ENCODE assay signal across 8 mouse cellular contexts in the genomic region with DNA sequence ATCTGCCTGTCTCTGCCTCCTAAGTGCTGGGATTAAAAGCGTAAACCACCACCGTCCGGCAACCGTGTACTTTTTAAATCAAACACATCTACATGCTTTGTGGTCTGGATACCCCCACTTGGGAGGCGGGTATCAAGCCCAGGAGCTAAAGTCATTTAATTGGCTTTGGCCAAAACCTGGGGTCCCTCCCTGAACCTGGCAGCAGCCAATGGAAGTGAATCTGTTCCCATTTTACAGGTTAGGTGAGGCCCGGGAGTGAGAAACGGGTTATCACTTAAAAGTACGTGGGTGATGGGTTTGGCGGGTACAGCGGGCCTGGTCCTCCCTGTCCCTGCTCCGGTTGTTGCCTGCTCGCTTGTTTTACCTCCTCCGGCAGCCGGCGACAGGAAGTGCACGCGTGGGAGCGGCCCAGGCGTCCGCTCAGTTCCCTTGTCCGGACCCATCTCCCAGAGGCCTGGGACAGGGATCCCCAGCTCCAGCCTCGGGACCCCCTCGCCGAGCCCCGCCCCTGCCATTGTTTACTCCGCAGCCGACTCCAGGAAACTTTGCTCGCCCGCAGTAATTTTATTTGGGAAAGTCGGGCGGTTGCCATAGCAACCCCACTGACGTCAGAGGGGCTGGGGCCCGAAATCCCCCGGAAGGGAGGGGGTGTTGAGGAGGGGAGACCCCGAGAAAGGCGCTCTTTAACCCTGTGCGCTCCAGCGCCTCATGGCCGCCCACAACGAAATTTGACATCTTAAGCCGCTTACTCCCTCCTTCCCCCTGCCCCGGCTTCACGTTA. TPM values are rescaled to one million over a fixed set of nuclear protein-coding genes. Genes with fewer than 3 reads are reported as not detected.
DNase-seq lines count a peak whose midpoint lies in the region; ATAC-seq lines count a peak whose summit lies in the region.

No protein-coding gene starts in this region.

- H3K36me3 ChIP-seq in forebrain, embryonic 16.5 days (ENCODE audit: control insufficient read depth, insufficient read depth) = no peaks in the 10 kb centered on the region
- no peaks in the 10 kb centered on the region for H3K36me3 ChIP-seq in lung, embryonic 16.5 days (ENCODE audit: control insufficient read depth, insufficient read depth, low read length)

- intact Hi-C loops in heart, postnatal 25 days (cut with DNase I) = no loop called here

- ATAC-seq in forebrain, embryonic 16.5 days = peak; percentile 35
- peak; percentile 54 for ATAC-seq in lung, embryonic 16.5 days (ENCODE audit: low read depth)
- ATAC-seq in neutrophil, adult 5-6 weeks (ENCODE audit: extremely low read depth, insufficient number of reproducible peaks, low FRiP score, poor library complexity, severe bottlenecking) = peak; percentile 7; the same call in 1 of the 2 replicates

- no peaks in the 10 kb centered on the region for H3K27me3 ChIP-seq in forebrain, embryonic 16.5 days (replicated peaks; ENCODE audit: control insufficient read depth, insufficient read depth, low read length)
- no peaks in the 10 kb centered on the region for H3K27me3 ChIP-seq in lung, embryonic 16.5 days (ENCODE audit: control insufficient read depth, insufficient read depth, low read depth, low read length)

- peak overlapping the region; percentile 76 for H3K4me2 ChIP-seq in forebrain, embryonic 16.5 days (ENCODE audit: low read length)
- peak overlapping the region; percentile 65 for H3K4me2 ChIP-seq in lung, embryonic 16.5 days (ENCODE audit: low read depth, low read length)

- H3K4me3 ChIP-seq in forebrain, embryonic 16.5 days (replicated peaks; ENCODE audit: low read length) = peak overlapping the region; percentile 61
- H3K4me3 ChIP-seq in lung, embryonic 16.5 days (ENCODE audit: low read length) = peak overlapping the region; percentile 58

- no peaks in the 10 kb centered on the region for H3K9me3 ChIP-seq in forebrain, embryonic 16.5 days (ENCODE audit: control insufficient read depth, low read length)
- H3K9me3 ChIP-seq in lung, embryonic 16.5 days (ENCODE audit: control insufficient read depth, low read length) = no peaks in the 10 kb centered on the region

- WGBS in forebrain, embryonic 16.5 days = 2% methylated on average over 43 of the region's 43 CpGs
- under 1% methylated on average over 40 of the region's 43 CpGs for WGBS in lung, embryonic 16.5 days

- H3K27ac ChIP-seq in forebrain, embryonic 16.5 days (ENCODE audit: low read length) = peak overlapping the region; percentile 75
- peak overlapping the region; percentile 99 for H3K27ac ChIP-seq in lung, embryonic 16.5 days (ENCODE audit: low read length)

- peak; percentile 94 for DNase-seq in CD4-positive, CD25-positive, alpha-beta regulatory T cell, adult 2 months (ENCODE audit: low read depth, low spot score)
- DNase-seq in adrenal gland, postnatal 10 days = peak; percentile 88
- peak; percentile 95 for DNase-seq in heart, postnatal 25 days (ENCODE audit: low spot score)
- peak; percentile 93 to 95 for DNase-seq in kidney, postnatal 4 days
- DNase-seq in thymus, postnatal 10 days (ENCODE audit: low spot score in 2 of 2) = peak; percentile 79 to 80

- H3K4me1 ChIP-seq in forebrain, embryonic 16.5 days (replicated peaks; ENCODE audit: control insufficient read depth, insufficient read depth, low read length) = peaks cover 39% of the 10 kb centered on the region
- peaks cover 44% of the 10 kb centered on the region for H3K4me1 ChIP-seq in lung, embryonic 16.5 days (replicated peaks; ENCODE audit: control insufficient read depth, insufficient read depth, low read length)

- H3K9ac ChIP-seq in forebrain, embryonic 16.5 days (replicated peaks; ENCODE audit: low read depth, low read length) = peak overlapping the region; percentile 54
- peak overlapping the region; percentile 76 for H3K9ac ChIP-seq in lung, embryonic 16.5 days (ENCODE audit: low read length)

RNA-seq across cellular contexts. Expression of gene Nanos3, which starts 12.3 kb away (rescaled TPM):
- total RNA-seq in adrenal gland, postnatal 10 days (2021) = 1 to 10 TPM in 1 of 2 experiments, under 1 TPM in 1; 0.96 to 2.3 TPM
- polyA plus RNA-seq in forebrain, embryonic 16.5 days (2015; fragmentation: Nextera tagmentation; extraction: Ambion mirVana) = 3.2 and 4.7 TPM in 2 replicates
- total RNA-seq in heart, postnatal 25 days (2021) = 1 to 10 TPM in 1 of 2 experiments, under 1 TPM in 1; 0.73 to 1.4 TPM
- 1.2 and 3.5 TPM in 2 replicates for polyA plus RNA-seq in lung, embryonic 16.5 days (2015; fragmentation: Nextera tagmentation; extraction: Ambion mirVana)
- not detected in 2 replicates for total RNA-seq in neutrophil, adult 5-6 weeks (2017)

RNA-seq across cellular contexts. Expression of gene Zswim4, which starts 39.5 kb away (rescaled TPM):
- 10 to 100 TPM; 22.7 to 26.3 TPM for total RNA-seq in adrenal gland, postnatal 10 days (2021)
- 40.1 and 41.8 TPM in 2 replicates for polyA plus RNA-seq in forebrain, embryonic 16.5 days (2015; fragmentation: Nextera tagmentation; extraction: Ambion mirVana)
- total RNA-seq in heart, postnatal 25 days (2021) = 1 to 10 TPM; 8.2 to 8.8 TPM
- 14.4 and 14.6 TPM in 2 replicates for polyA plus RNA-seq in lung, embryonic 16.5 days (2015; fragmentation: Nextera tagmentation; extraction: Ambion mirVana)
- total RNA-seq in neutrophil, adult 5-6 weeks (2017) = 23.6 and 28.4 TPM in 2 replicates

RNA-seq across cellular contexts. Expression of gene 4930432K21Rik, which starts 49.5 kb away (rescaled TPM):
- total RNA-seq in adrenal gland, postnatal 10 days (2021) = under 1 TPM; 0.36 to 0.79 TPM
- polyA plus RNA-seq in forebrain, embryonic 16.5 days (2015; fragmentation: Nextera tagmentation; extraction: Ambion mirVana) = 2.6 and 3.5 TPM in 2 replicates
- under 1 TPM; 0.10 to 0.28 TPM for total RNA-seq in heart, postnatal 25 days (2021)
- polyA plus RNA-seq in lung, embryonic 16.5 days (2015; fragmentation: Nextera tagmentation; extraction: Ambion mirVana) = 1.5 and 2.0 TPM in 2 replicates
- total RNA-seq in neutrophil, adult 5-6 weeks (2017) = 0.93 and 2.7 TPM in 2 replicates

RNA-seq across cellular contexts. Expression of gene Cc2d1a, which starts 49.6 kb away (rescaled TPM):
- total RNA-seq in adrenal gland, postnatal 10 days (2021) = 10 to 100 TPM; 18.6 to 27.0 TPM
- 35.4 and 43.8 TPM in 2 replicates for polyA plus RNA-seq in forebrain, embryonic 16.5 days (2015; fragmentation: Nextera tagmentation; extraction: Ambion mirVana)
- 10 to 100 TPM; 10.3 to 11.8 TPM for total RNA-seq in heart, postnatal 25 days (2021)
- 24.2 and 25.9 TPM in 2 replicates for polyA plus RNA-seq in lung, embryonic 16.5 days (2015; fragmentation: Nextera tagmentation; extraction: Ambion mirVana)
- 15.7 and 17.7 TPM in 2 replicates for total RNA-seq in neutrophil, adult 5-6 weeks (2017)

RNA-seq across cellular contexts. Expression of gene D8Ertd738e, which starts 52.2 kb away (rescaled TPM):
- total RNA-seq in adrenal gland, postnatal 10 days (2021) = 100 to 1,000 TPM; 210 to 233 TPM
- polyA plus RNA-seq in forebrain, embryonic 16.5 days (2015; fragmentation: Nextera tagmentation; extraction: Ambion mirVana) = 214 and 231 TPM in 2 replicates
- total RNA-seq in heart, postnatal 25 days (2021) = 100 to 1,000 TPM; 227 to 240 TPM
- 333 and 350 TPM in 2 replicates for polyA plus RNA-seq in lung, embryonic 16.5 days (2015; fragmentation: Nextera tagmentation; extraction: Ambion mirVana)
- total RNA-seq in neutrophil, adult 5-6 weeks (2017) = 130 and 147 TPM in 2 replicates

Comparison
In these comparisons a context has a peak if more than half of its experiments do, and no peak if none do; other contexts are left out.
1. Peak in every context shown above with its lines: DNase-seq, ATAC-seq, H3K4me3 ChIP-seq and H3K27ac ChIP-seq.